Mouse (Mus musculus) ES-Bruce4 (cell line): ENCODE data around the gene D930020B18Rik. TPM values are rescaled to one million over a fixed set of nuclear protein-coding genes. Genes with fewer than 3 reads are reported as not detected.

ENCODE experiments used
- H3K27ac ChIP-seq: 2 replicates; pipeline ENCODE4 v1.5.1; 2012; ENCODE audit warnings: low read length, inconsistent platforms; ENCODE audit not compliant: insufficient read depth
- H3K27me3 ChIP-seq: 2 replicates; pipeline ENCODE4 v1.6.1; 2012; ENCODE audit warnings: mild to moderate bottlenecking, low read length, inconsistent platforms; ENCODE audit not compliant: control insufficient read depth, poor library complexity, insufficient read depth, severe bottlenecking
- H3K36me3 ChIP-seq: 2 replicates; pipeline ENCODE4 v1.6.1; 2012; ENCODE audit warnings: inconsistent platforms, mild to moderate bottlenecking, low read length, moderate library complexity; ENCODE audit not compliant: control insufficient read depth, poor library complexity, insufficient read depth, severe bottlenecking
- H3K4me1 ChIP-seq: one replicate; pipeline ENCODE4 v1.8.1; 2011; ENCODE audit warnings: low read length; ENCODE audit not compliant: control insufficient read depth, insufficient read depth
- H3K4me3 ChIP-seq: 2 replicates; pipeline ENCODE4 v1.5.1; 2011; ENCODE audit warnings: low read depth, mild to moderate bottlenecking, low read length
- H3K9ac ChIP-seq: 2 replicates; pipeline ENCODE4 v1.6.1; 2012; ENCODE audit warnings: low read depth, mild to moderate bottlenecking, inconsistent platforms; ENCODE audit not compliant: poor library complexity, severe bottlenecking
- H3K9me3 ChIP-seq: replicated peaks from 2 replicates; pipeline ENCODE4 v1.6.1; 2012; ENCODE audit warnings: mild to moderate bottlenecking, low read length, inconsistent platforms; ENCODE audit not compliant: control insufficient read depth, poor library complexity, insufficient read depth, severe bottlenecking
- CTCF ChIP-seq: IDR thresholded peaks from one replicate; pipeline ENCODE4 v1.8.1; 2011; ENCODE audit warnings: low read depth, low read length
- EP300 ChIP-seq: IDR thresholded peaks from 2 replicates; pipeline ENCODE4 v1.6.1; 2011; ENCODE audit warnings: low read depth, low read length; ENCODE audit not compliant: insufficient read depth
- POLR2A ChIP-seq: IDR thresholded peaks from one replicate; pipeline ENCODE4 v1.8.1; 2011; ENCODE audit warnings: low read length; ENCODE audit not compliant: insufficient read depth
- polyA plus RNA-seq: library from polyadenylated mRNA; stranded (reverse); fragments of >200 nt; gene quantifications from 2 replicates; pipeline ENCODE4 v1.2.4, GENCODE M21; 2011; ENCODE audit warnings: low read depth; ENCODE audit not compliant: missing spikeins, insufficient read depth, insufficient read length

Gene D930020B18Rik
- polyA plus RNA-seq, 1 experiment = 0.51 TPM

GRCm38 (mm10) chr10:121608177-121608576 lies 33.2 kb upstream of the D930020B18Rik start:
- TF ChIP-seq CTCF (no peak), EP300 (no peak)
- Histone ChIP-seq H3K4me3 (no peak overlapping the region), H3K4me1 (no peaks in the 10 kb centered on the region), H3K9ac (no peak overlapping the region), H3K36me3 (peaks cover 81% of the 10 kb centered on the region), H3K27me3 (no peaks in the 10 kb centered on the region), H3K9me3 (peaks cover 4% of the 10 kb centered on the region; the same call in 1 of the 2 replicates), H3K27ac (peak overlapping the region; percentile 60; the same call in 1 of the 2 replicates)

- no peaks in the 10 kb centered on the region for H3K27me3 ChIP-seq
- H3K9ac ChIP-seq = no peak overlapping the region
- no peaks in the 10 kb centered on the region for H3K4me1 ChIP-seq
- no peak overlapping the region for H3K27ac ChIP-seq
- peaks cover 86% of the 10 kb centered on the region for H3K36me3 ChIP-seq
- no peak for TF ChIP-seq CTCF
- TF ChIP-seq EP300 = no peak
- no peak for TF ChIP-seq POLR2A
- peaks cover 4% of the 10 kb centered on the region; the same call in 1 of the 2 replicates for H3K9me3 ChIP-seq
- no peak overlapping the region for H3K4me3 ChIP-seq
These were observed 29.8 kb upstream of the D930020B18Rik start for GRCm38 (mm10) chr10:121611587-121611986.

GRCm38 (mm10) chr10:121612448-121612847 lies 28.9 kb upstream of the D930020B18Rik start:
- no peak for TF ChIP-seq EP300
- H3K9ac ChIP-seq = no peak overlapping the region
- H3K4me1 ChIP-seq = no peaks in the 10 kb centered on the region
- no peak overlapping the region for H3K4me3 ChIP-seq
- H3K27me3 ChIP-seq = no peaks in the 10 kb centered on the region
- H3K9me3 ChIP-seq = peaks cover 4% of the 10 kb centered on the region; the same call in 1 of the 2 replicates
- no peak overlapping the region for H3K27ac ChIP-seq
- peaks cover 86% of the 10 kb centered on the region for H3K36me3 ChIP-seq

- H3K4me3 ChIP-seq = no peak overlapping the region
- H3K4me1 ChIP-seq = no peaks in the 10 kb centered on the region
- peaks cover 4% of the 10 kb centered on the region; the same call in 1 of the 2 replicates for H3K9me3 ChIP-seq
- H3K9ac ChIP-seq = no peak overlapping the region
- no peak overlapping the region for H3K27ac ChIP-seq
- peaks cover 87% of the 10 kb centered on the region for H3K36me3 ChIP-seq
- TF ChIP-seq EP300 (no peak), POLR2A (no peak), CTCF (no peak)
- no peaks in the 10 kb centered on the region for H3K27me3 ChIP-seq
These were observed 27.8 kb upstream of the D930020B18Rik start for GRCm38 (mm10) chr10:121613570-121613969.

- Histone ChIP-seq H3K27ac (no peak overlapping the region), H3K4me3 (no peak overlapping the region), H3K36me3 (peaks cover 88% of the 10 kb centered on the region), H3K27me3 (no peaks in the 10 kb centered on the region), H3K4me1 (no peaks in the 10 kb centered on the region), H3K9me3 (no peaks in the 10 kb centered on the region), H3K9ac (no peak overlapping the region)
- TF ChIP-seq POLR2A (no peak), EP300 (no peak), CTCF (no peak)
These were observed 26.1 kb upstream of the D930020B18Rik start for GRCm38 (mm10) chr10:121615146-121615870.

- no peak overlapping the region for H3K9ac ChIP-seq
- no peaks in the 10 kb centered on the region for H3K4me1 ChIP-seq
- TF ChIP-seq EP300 (no peak), POLR2A (no peak), CTCF (no peak)
- H3K27me3 ChIP-seq = no peaks in the 10 kb centered on the region
- peaks cover 85% of the 10 kb centered on the region for H3K36me3 ChIP-seq
- H3K4me3 ChIP-seq = no peak overlapping the region
- H3K9me3 ChIP-seq = no peaks in the 10 kb centered on the region
- H3K27ac ChIP-seq = no peak overlapping the region
These were observed 25.5 kb upstream of the D930020B18Rik start for GRCm38 (mm10) chr10:121615935-121616334.
